Comparison of ENCODE assay signal across 30 mouse cellular contexts in genomic region chr2:28123910-28124309, GRCm38 (mm10). TPM values are rescaled to one million over a fixed set of nuclear protein-coding genes. Genes with fewer than 3 reads are reported as not detected.
DNase-seq lines count a peak whose midpoint lies in the region; ATAC-seq and TF ChIP-seq lines count a peak whose summit lies in the region.
"Had no signal": no experiment of that assay in that cellular context is flagged by ENCODE, and none has a peak within 500 bp of the region (broad histone marks: within the 10 kb centered on the region; RNA-seq: fewer than 3 reads in every experiment).

No protein-coding gene starts in this region.

- H3K4me1 ChIP-seq in heart, embryonic 10.5 days: peaks cover 7% of the 10 kb centered on the region; the same call in 1 of the 2 replicates
- 0 out of 2 replicates have a peak, but pooled peaks cover 2% of the 10 kb centered on the region for H3K4me1 ChIP-seq in heart, embryonic 11.5 days (ENCODE audit: control insufficient read depth, insufficient read depth, low read length)
- no peaks in the 10 kb centered on the region for H3K4me1 ChIP-seq in midbrain, embryonic 11.5 days (ENCODE audit: control insufficient read depth, insufficient read depth, low read length)
- peaks cover 6% of the 10 kb centered on the region; the same call in 1 of the 2 replicates for H3K4me1 ChIP-seq in midbrain, embryonic 10.5 days
- H3K4me1 ChIP-seq: embryonic facial prominence, embryonic 12.5 days; embryonic facial prominence, embryonic 15.5 days had no signal

- no peak overlapping the region for H3K4me3 ChIP-seq in heart, embryonic 10.5 days
- H3K4me3 ChIP-seq in heart, embryonic 11.5 days (ENCODE audit: low read depth, low read length): no peak overlapping the region
- no peak overlapping the region for H3K4me3 ChIP-seq in midbrain, embryonic 11.5 days (ENCODE audit: low read depth, low read length)
- H3K4me3 ChIP-seq in midbrain, embryonic 10.5 days: no peak overlapping the region
- no peak overlapping the region for H3K4me3 ChIP-seq in myocyte
- H3K4me3 ChIP-seq: embryonic facial prominence, embryonic 12.5 days; embryonic facial prominence, embryonic 15.5 days; gastrocnemius, adult 2 months; heart, adult 2 months had no signal

- no peak overlapping the region for H3K27ac ChIP-seq in heart, embryonic 10.5 days
- H3K27ac ChIP-seq in heart, embryonic 11.5 days (ENCODE audit: low read depth, low read length): no peak overlapping the region
- H3K27ac ChIP-seq in midbrain, embryonic 11.5 days (ENCODE audit: low read depth, low read length): no peak overlapping the region
- no peak overlapping the region for H3K27ac ChIP-seq in midbrain, embryonic 10.5 days (replicated peaks)
- H3K27ac ChIP-seq: embryonic facial prominence, embryonic 12.5 days; embryonic facial prominence, embryonic 15.5 days; gastrocnemius, adult 2 months; heart, adult 2 months; hindbrain, embryonic 14.5 days; hindbrain, postnatal 0 days had no signal

- no peaks in the 10 kb centered on the region; the same call in 1 of the 2 replicates for H3K27me3 ChIP-seq in heart, embryonic 10.5 days (ENCODE audit: insufficient read depth, poor library complexity, severe bottlenecking)
- no peaks in the 10 kb centered on the region for H3K27me3 ChIP-seq in heart, embryonic 11.5 days (ENCODE audit: control insufficient read depth, insufficient read depth, low read length)
- H3K27me3 ChIP-seq in midbrain, embryonic 11.5 days (ENCODE audit: control insufficient read depth, insufficient read depth, low read length): no peaks in the 10 kb centered on the region
- no peaks in the 10 kb centered on the region for H3K27me3 ChIP-seq in midbrain, embryonic 10.5 days (ENCODE audit: low read depth, poor library complexity, severe bottlenecking)
- no peaks in the 10 kb centered on the region for H3K27me3 ChIP-seq in myocyte (ENCODE audit: control insufficient read depth, insufficient read depth, insufficient read length)
- H3K27me3 ChIP-seq: embryonic facial prominence, embryonic 12.5 days; embryonic facial prominence, embryonic 15.5 days; Patski had no signal

- H3K9me3 ChIP-seq in heart, embryonic 10.5 days: no peaks in the 10 kb centered on the region
- H3K9me3 ChIP-seq in heart, embryonic 11.5 days (replicated peaks; ENCODE audit: control insufficient read depth, low read length): no peaks in the 10 kb centered on the region
- no peaks in the 10 kb centered on the region for H3K9me3 ChIP-seq in midbrain, embryonic 11.5 days (ENCODE audit: control insufficient read depth, low read length)
- H3K9me3 ChIP-seq in midbrain, embryonic 10.5 days (replicated peaks): peaks cover 4% of the 10 kb centered on the region; the same call in 1 of the 2 replicates
- H3K9me3 ChIP-seq: embryonic facial prominence, embryonic 12.5 days; embryonic facial prominence, embryonic 15.5 days had no signal

- H3K4me2 ChIP-seq in heart, embryonic 11.5 days: no peak overlapping the region
- no peak overlapping the region for H3K4me2 ChIP-seq in midbrain, embryonic 11.5 days
- peak overlapping the region; percentile 3 for H3K4me2 ChIP-seq in myocyte (ENCODE audit: low read depth)
- H3K4me2 ChIP-seq: embryonic facial prominence, embryonic 12.5 days; embryonic facial prominence, embryonic 15.5 days; hindbrain, embryonic 14.5 days had no signal

- no peaks in the 10 kb centered on the region for H3K79me2 ChIP-seq in myocyte (ENCODE audit: control insufficient read depth, insufficient read depth)

- H3K36me3 ChIP-seq in heart, embryonic 10.5 days: peaks cover 2% of the 10 kb centered on the region; the same call in 1 of the 2 replicates
- no peaks in the 10 kb centered on the region for H3K36me3 ChIP-seq in heart, embryonic 11.5 days (ENCODE audit: control insufficient read depth, insufficient read depth, low read length)
- no peaks in the 10 kb centered on the region for H3K36me3 ChIP-seq in midbrain, embryonic 11.5 days (ENCODE audit: control insufficient read depth, insufficient read depth, low read length)
- H3K36me3 ChIP-seq in midbrain, embryonic 10.5 days: no peaks in the 10 kb centered on the region
- no peaks in the 10 kb centered on the region for H3K36me3 ChIP-seq in myocyte (ENCODE audit: control insufficient read depth, insufficient read depth)
- H3K36me3 ChIP-seq: embryonic facial prominence, embryonic 12.5 days; embryonic facial prominence, embryonic 15.5 days; G1E had no signal

- no peak overlapping the region for H3K9ac ChIP-seq in heart, embryonic 11.5 days (ENCODE audit: low read depth, low read length)
- no peak overlapping the region for H3K9ac ChIP-seq in midbrain, embryonic 11.5 days (ENCODE audit: low read length)
- H3K9ac ChIP-seq: embryonic facial prominence, embryonic 12.5 days; embryonic facial prominence, embryonic 15.5 days; hindbrain, embryonic 14.5 days had no signal

- DNase-seq in heart, adult 11 months: peak; percentile 96
- no peak for DNase-seq in heart, embryonic 10.5 days (ENCODE audit: low spot score)
- DNase-seq in heart, adult 9 months (ENCODE audit: low spot score in 2 of 2): peak; percentile 12 to 46
- peak; percentile 31 for DNase-seq in midbrain, embryonic 11.5 days (ENCODE audit: low spot score, missing footprints)
- DNase-seq in midbrain, embryonic 10.5 days (ENCODE audit: low spot score): no peak
- DNase-seq in lung, postnatal 4 days: no peak
- DNase-seq: adrenal gland, postnatal 10 days; adrenal gland, postnatal 36 days; B cell, adult 2 months; cerebellum, adult 11 months; cerebellum, adult 2 months; cerebellum, adult 9-11 months; cerebellum, postnatal 25 days; gastrocnemius, adult 2 months; gastrocnemius, postnatal 14 days; heart, postnatal 4 days had no signal

- no peak overlapping the region for H3ac ChIP-seq in myocyte (ENCODE audit: control insufficient read depth, insufficient read length)

- ATAC-seq in heart, embryonic 11.5 days (replicated peaks; ENCODE audit: insufficient number of reproducible peaks, low FRiP score, low TSS enrichment): no peak
- no peak for ATAC-seq in midbrain, embryonic 11.5 days (ENCODE audit: low FRiP score)
- ATAC-seq: forebrain, embryonic 14.5 days; hindbrain, postnatal 0 days; inflammation-experienced regulatory T-cells, adult 6 months; intestine, embryonic 16.5 days; Patski had no signal

- no peak for TF ChIP-seq POLR2A in myocyte (IDR thresholded peaks at IDR 0.05; ENCODE audit: insufficient read length, low read depth)

- WGBS in heart, embryonic 10.5 days: 67% methylated on average over 2 of the region's 2 CpGs
- 45% methylated on average over 2 of the region's 2 CpGs for WGBS in heart, embryonic 11.5 days (ENCODE audit: insufficient replicate concordance)
- 93% methylated on average over 2 of the region's 2 CpGs for WGBS in midbrain, embryonic 11.5 days
- 95% methylated on average over 2 of the region's 2 CpGs for WGBS in midbrain, embryonic 10.5 days

TF ChIP-seq in myocyte, 11 proteins besides CTCF, POLR2A, EP300 and RAD21:
- TF ChIP-seq TCF12 (IDR thresholded peaks at IDR 0.05; ENCODE audit: insufficient read depth, poor library complexity, severe bottlenecking): peak; percentile 45
- TF ChIP-seq MYOG (IDR thresholded peaks at IDR 0.05; ENCODE audit: control insufficient read depth in 1 of 3, insufficient read depth in 1 of 3, insufficient read length in 2 of 3, low read depth in 2 of 3): peak in 1 of 3 experiments; percentile 52
- TF ChIP-seq REST (IDR thresholded peaks at IDR 0.05; ENCODE audit: insufficient read depth, insufficient read length): no peak
- no peak for TF ChIP-seq E2F4 (IDR thresholded peaks at IDR 0.05; ENCODE audit: insufficient read depth)
- TF ChIP-seq MAX (IDR thresholded peaks at IDR 0.05; ENCODE audit: low read depth): no peak
- no peak for TF ChIP-seq SRF (IDR thresholded peaks at IDR 0.05; ENCODE audit: control insufficient read depth, insufficient read length, low read depth)
- TF ChIP-seq TCF3 (IDR thresholded peaks at IDR 0.05; ENCODE audit: insufficient read length, low read depth): no peak
- TF ChIP-seq CEBPB (IDR thresholded peaks at IDR 0.05; ENCODE audit: insufficient read depth, poor library complexity, severe bottlenecking): no peak
- peak in 1 of 3 experiments; percentile 54 for TF ChIP-seq MYOD1 (IDR thresholded peaks at IDR 0.05; ENCODE audit: control insufficient read depth in 1 of 3, insufficient read length in 2 of 3, low read depth in 2 of 3)

RNA-seq across cellular contexts. Expression of gene Fcnb, which starts 39.2 kb away (rescaled TPM):
- polyA plus RNA-seq in heart, embryonic 10.5 days (2016; fragmentation: Nextera tagmentation; extraction: Ambion mirVana): not detected in 2 replicates
- 0.19 TPM in 1 of 2 replicates, not detected in the other for polyA plus RNA-seq in heart, embryonic 11.5 days (2014; fragmentation: Nextera tagmentation; extraction: Ambion mirVana)
- polyA plus RNA-seq in midbrain, embryonic 11.5 days (2014; fragmentation: Nextera tagmentation; extraction: Ambion mirVana): 0.15 and 0.32 TPM in 2 replicates
- not detected in 2 replicates for polyA plus RNA-seq in midbrain, embryonic 10.5 days (2016; fragmentation: Nextera tagmentation; extraction: Ambion mirVana)
- not detected for polyA plus RNA-seq in myocyte (2012; fragmentation: generic; extraction: Trizol)
- polyA plus RNA-seq: cerebellum, adult 2 months; embryonic facial prominence, embryonic 12.5 days; forebrain, embryonic 14.5 days; G1E; heart, adult 2 months; heart, postnatal 0 days; hindbrain, embryonic 11.5 days; hindbrain, postnatal 0 days; inflammation-experienced regulatory T-cells, adult 6 months; Patski had no signal

Comparison
In these comparisons a context has a peak if more than half of its experiments do, and no peak if none do; other contexts are left out.
1. DNase-seq: peak in heart, adult 11 months (single experiment), heart, adult 9 months (2 of 2) and midbrain, embryonic 11.5 days (single experiment); none in heart, embryonic 10.5 days (single experiment), midbrain, embryonic 10.5 days (single experiment) and lung, postnatal 4 days (0 of 2).